Mouse (Mus musculus): ENCODE results near the gene Pkd1.

- TF ChIP-seq CTCF (IDR thresholded peaks at IDR 0.05) (peak; percentile 87), EP300 (IDR thresholded peaks at IDR 0.05; ENCODE audit: insufficient read depth, low read depth, low read length) (0 out of 2 replicates have a peak, but pooled peaks have one; percentile 60)
Measured at GRCm38 (mm10) chr17:24513609-24514008, 36.0 kb upstream of the Pkd1 start.
